Mouse (Mus musculus) C2C12 (cell line): Measurements from ENCODE around the gene Sp7. TPM values are rescaled to one million over a fixed set of nuclear protein-coding genes. Genes with fewer than 3 reads are reported as not detected.

ENCODE experiments used
- H3K27me3 ChIP-seq: one replicate; pipeline ENCODE4 v1.6.1; 2011; ENCODE audit not compliant: control insufficient read depth, insufficient read depth, insufficient read length
- H3K36me3 ChIP-seq: one replicate; pipeline ENCODE4 v1.6.1; 2011; ENCODE audit not compliant: control insufficient read depth, insufficient read depth
- H3K4me3 ChIP-seq: one replicate; pipeline ENCODE4 v1.5.1; 2011; ENCODE audit warnings: mild to moderate bottlenecking, control low read depth; ENCODE audit not compliant: poor library complexity, insufficient read depth, severe bottlenecking
- H3K79me2 ChIP-seq: one replicate; pipeline ENCODE4 v1.6.1; 2011; ENCODE audit not compliant: control insufficient read depth, insufficient read depth
- H3K79me3 ChIP-seq: one replicate; pipeline ENCODE4 v1.6.1; 2011; ENCODE audit warnings: low read depth, control low read depth
- H3ac ChIP-seq: one replicate; pipeline ENCODE3; 2011; ENCODE audit warnings: low read depth; ENCODE audit not compliant: control insufficient read depth, insufficient read length
- CEBPB ChIP-seq: IDR thresholded peaks from one replicate; pipeline ENCODE4 v1.6.1; 2011; ENCODE audit warnings: low read depth, mild to moderate bottlenecking, control low read depth, moderate library complexity
- CTCF ChIP-seq: IDR thresholded peaks from one replicate; pipeline ENCODE4 v1.5.1; 2011; ENCODE audit not compliant: control insufficient read depth, insufficient read depth, insufficient read length
- FOSL1 ChIP-seq: IDR thresholded peaks from one replicate; pipeline ENCODE4 v1.8.0; 2011; ENCODE audit warnings: mild to moderate bottlenecking, low read length; ENCODE audit not compliant: poor library complexity, insufficient read depth, severe bottlenecking
- MAX ChIP-seq: IDR thresholded peaks from one replicate; pipeline ENCODE4 v1.6.1; 2011; ENCODE audit warnings: mild to moderate bottlenecking, control low read depth
- MYOD1 ChIP-seq: IDR thresholded peaks from one replicate; pipeline ENCODE4 v1.6.1; 2011; ENCODE audit warnings: low read depth; ENCODE audit not compliant: control insufficient read depth, insufficient read length
- MYOG ChIP-seq: IDR thresholded peaks from one replicate; pipeline ENCODE4 v1.6.1; 2011; ENCODE audit not compliant: control insufficient read depth, insufficient read length; ENCODE audit errors: extremely low read depth
- USF1 ChIP-seq: IDR thresholded peaks from one replicate; pipeline ENCODE4 v1.6.1; 2011; ENCODE audit warnings: low read depth, mild to moderate bottlenecking, control low read depth, moderate library complexity
- polyA plus RNA-seq: library from polyadenylated mRNA; unstranded; fragments of >200 nt; fragmentation: generic; extraction: Trizol; gene quantifications from one replicate; pipeline ENCODE4 v1.2.1, GENCODE M21; 2012; ENCODE audit warnings: missing spikeins

The Sp7 gene
- polyA plus RNA-seq, 1 experiment: 10.8 TPM

DNA sequence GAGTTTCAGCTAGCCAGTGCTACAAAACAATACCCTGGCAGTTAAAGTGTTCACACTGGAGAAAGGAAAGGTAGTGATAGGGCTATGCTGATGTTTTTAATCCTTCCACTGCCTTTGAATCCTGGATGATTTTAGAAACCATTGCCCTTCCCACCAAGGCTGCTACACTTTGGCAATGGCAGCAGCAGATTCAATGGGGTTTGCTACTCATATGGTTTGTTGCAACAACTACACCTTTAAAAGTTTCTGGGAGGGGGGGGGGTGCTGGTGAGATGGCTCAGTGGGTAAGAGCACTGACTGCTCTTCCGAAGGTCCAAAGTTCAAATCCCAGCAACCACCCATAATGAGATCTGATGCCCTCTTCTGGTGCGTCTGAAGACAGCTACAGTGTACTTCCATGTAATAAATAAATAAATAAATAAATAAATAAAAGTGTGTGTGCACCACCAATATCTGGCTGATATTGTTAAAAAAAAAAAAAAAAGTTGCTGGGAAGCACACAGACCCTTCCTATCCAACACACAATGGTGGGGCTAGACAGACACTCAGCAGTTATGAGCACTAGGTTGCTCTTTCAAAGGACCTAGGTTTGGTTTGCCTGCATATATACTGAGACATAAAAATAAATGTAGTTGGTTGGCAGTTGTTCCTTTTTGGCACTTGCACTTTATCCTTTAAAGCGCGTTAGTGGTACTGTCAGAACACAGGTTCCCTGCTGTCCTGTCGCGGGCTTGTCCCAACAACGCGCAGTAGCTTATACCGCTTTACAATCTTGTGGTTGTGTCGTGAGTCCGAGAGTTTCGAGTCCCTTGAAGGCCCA is 42.1 kb downstream of the Sp7 start:
- peaks cover 26% of the 10 kb centered on the region for H3K79me2 ChIP-seq
- H3K4me3 ChIP-seq: peak overlapping the region; percentile 7
- no peak for TF ChIP-seq FOSL1
- no peak for TF ChIP-seq CEBPB
- TF ChIP-seq MYOD1: no peak
- TF ChIP-seq USF1: no peak
- no peak for TF ChIP-seq MYOG
- TF ChIP-seq CTCF: no peak
- TF ChIP-seq MAX: no peak
- H3K27me3 ChIP-seq: no peaks in the 10 kb centered on the region
- H3K79me3 ChIP-seq: peaks cover 11% of the 10 kb centered on the region
- H3K36me3 ChIP-seq: peaks cover 66% of the 10 kb centered on the region
- H3ac ChIP-seq: no peak overlapping the region

- H3K79me3 ChIP-seq: no peaks in the 10 kb centered on the region
- peaks cover 99% of the 10 kb centered on the region for H3K36me3 ChIP-seq
- H3K79me2 ChIP-seq: no peaks in the 10 kb centered on the region
- no peaks in the 10 kb centered on the region for H3K27me3 ChIP-seq
- no peak overlapping the region for H3ac ChIP-seq
- H3K4me3 ChIP-seq: no peak overlapping the region
- TF ChIP-seq FOSL1 (no peak), MYOD1 (no peak), CTCF (peak; percentile 52), USF1 (no peak), MAX (peak; percentile 34), MYOG (no peak), CEBPB (no peak)
Observed at GRCm38 (mm10) chr15:102316263-102316662, 50.7 kb downstream of the Sp7 start.

GRCm38 (mm10) chr15:102315292-102315691 is 51.7 kb downstream of the Sp7 start:
- Histone ChIP-seq H3ac (no peak overlapping the region), H3K79me2 (no peaks in the 10 kb centered on the region), H3K4me3 (no peak overlapping the region), H3K79me3 (no peaks in the 10 kb centered on the region), H3K36me3 (peaks cover 99% of the 10 kb centered on the region), H3K27me3 (no peaks in the 10 kb centered on the region)
- TF ChIP-seq CEBPB (no peak), CTCF (no peak), MYOG (no peak), FOSL1 (no peak), MYOD1 (no peak), MAX (no peak)

GRCm38 (mm10) chr15:102311489-102311888 is 55.5 kb downstream of the Sp7 start:
- Histone ChIP-seq H3K79me3 (no peaks in the 10 kb centered on the region), H3K79me2 (no peaks in the 10 kb centered on the region), H3K36me3 (peaks cover 99% of the 10 kb centered on the region), H3K4me3 (no peak overlapping the region), H3ac (no peak overlapping the region), H3K27me3 (no peaks in the 10 kb centered on the region)
- TF ChIP-seq USF1: no peak
- TF ChIP-seq MYOD1: no peak
- TF ChIP-seq CTCF: no peak
- TF ChIP-seq MAX: no peak
- no peak for TF ChIP-seq MYOG
- TF ChIP-seq FOSL1: no peak
- no peak for TF ChIP-seq CEBPB

DNA sequence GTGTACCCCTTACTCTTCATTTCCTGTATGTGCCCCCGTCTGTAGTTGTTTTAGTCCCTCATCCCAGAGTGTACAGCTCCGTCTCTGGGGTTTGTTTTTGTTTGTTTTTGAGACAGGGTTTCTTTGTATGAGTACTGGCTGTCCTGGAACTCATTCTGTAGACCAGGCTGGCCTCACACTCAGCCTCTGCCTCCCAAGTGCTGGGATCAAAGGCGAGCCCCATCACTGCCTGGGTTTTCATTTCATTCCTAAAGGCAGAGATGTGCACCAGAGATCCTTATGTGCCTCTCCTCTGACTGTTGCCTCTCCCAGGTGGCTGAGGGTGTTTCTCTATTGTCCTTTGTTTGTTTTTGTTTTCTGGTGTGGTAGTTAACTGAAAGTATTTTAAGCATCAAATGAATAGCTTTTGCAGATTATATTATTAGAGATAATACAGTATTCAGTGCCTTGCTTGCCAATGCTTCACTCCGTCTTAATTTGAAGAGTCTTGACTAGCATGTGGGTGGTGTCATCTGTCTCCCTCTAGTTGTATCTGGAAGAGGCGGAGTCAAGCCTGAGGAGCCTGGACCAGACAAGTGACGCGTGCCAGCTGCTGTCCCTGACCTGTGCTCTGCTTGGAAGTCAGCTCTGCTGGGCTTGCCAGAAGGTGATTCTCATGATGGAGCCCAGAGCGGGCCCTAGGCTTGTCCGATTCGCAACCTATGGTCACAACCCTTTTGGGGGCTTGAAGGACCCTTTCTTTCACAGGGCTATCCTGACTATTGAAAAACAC is 56.7 kb downstream of the Sp7 start:
- TF ChIP-seq MAX: no peak
- no peak for TF ChIP-seq MYOG
- no peak for TF ChIP-seq FOSL1
- TF ChIP-seq MYOD1: no peak
- TF ChIP-seq CTCF: no peak
- Histone ChIP-seq H3K36me3 (peaks cover 99% of the 10 kb centered on the region), H3K4me3 (no peak overlapping the region), H3K79me2 (no peaks in the 10 kb centered on the region), H3ac (no peak overlapping the region), H3K79me3 (no peaks in the 10 kb centered on the region), H3K27me3 (no peaks in the 10 kb centered on the region)
